Mouse (Mus musculus): ENCODE results near the gene Kiz. TPM values are rescaled to one million over a fixed set of nuclear protein-coding genes. Genes with fewer than 3 reads are reported as not detected.

The Kiz gene
- total and polyA plus RNA-seq, 2 experiments from 2014 or later: 6.9 to 18.6 TPM

DNA sequence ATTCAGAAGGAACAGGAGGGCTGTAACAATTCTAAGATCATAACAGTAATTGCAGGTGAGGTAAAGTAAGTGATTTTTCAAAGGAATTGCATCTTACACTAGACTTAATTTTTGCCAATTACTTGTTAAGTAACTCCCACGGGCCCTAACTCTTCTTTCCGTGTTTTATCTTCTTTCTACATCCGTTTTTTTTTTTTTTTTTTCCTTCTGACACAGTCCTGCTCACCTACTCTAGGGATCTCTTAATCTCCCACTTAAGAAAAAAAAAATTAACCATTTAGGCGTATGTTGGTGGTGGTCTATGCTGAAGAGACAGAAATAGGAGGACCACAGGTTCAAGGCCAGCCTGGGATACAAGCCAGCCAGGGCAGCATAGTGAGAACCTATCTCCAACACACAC lies 1.2 kb downstream of the Kiz start:
- Histone ChIP-seq H3K4me3 (ENCODE audit: low read length) (no peak overlapping the region), H3K36me3 (ENCODE audit: insufficient read depth, low read length) (no peaks in the 10 kb centered on the region), H3K9me3 (ENCODE audit: low read length) (no peaks in the 10 kb centered on the region), H3K4me1 (ENCODE audit: insufficient read depth, low read length) (0 out of 2 replicates have a peak, but pooled peaks cover 4% of the 10 kb centered on the region), H3K27ac (no peak overlapping the region), H3K27me3 (ENCODE audit: insufficient read depth, low read length) (no peaks in the 10 kb centered on the region; the same call in 1 of the 2 replicates), H3K4me2 (ENCODE audit: low read depth, low read length) (peak overlapping the region; percentile 81; the same call in 1 of the 2 replicates), H3K9ac (replicated peaks; ENCODE audit: low read length) (no peak overlapping the region)
- DNase-seq (ENCODE audit: low spot score): no peak
- 75% methylated on average over 4 of the region's 4 CpGs for WGBS
- no peak for ATAC-seq
- no peak for TF ChIP-seq CTCF (IDR thresholded peaks at IDR 0.05; ENCODE audit: low read depth)

DNA sequence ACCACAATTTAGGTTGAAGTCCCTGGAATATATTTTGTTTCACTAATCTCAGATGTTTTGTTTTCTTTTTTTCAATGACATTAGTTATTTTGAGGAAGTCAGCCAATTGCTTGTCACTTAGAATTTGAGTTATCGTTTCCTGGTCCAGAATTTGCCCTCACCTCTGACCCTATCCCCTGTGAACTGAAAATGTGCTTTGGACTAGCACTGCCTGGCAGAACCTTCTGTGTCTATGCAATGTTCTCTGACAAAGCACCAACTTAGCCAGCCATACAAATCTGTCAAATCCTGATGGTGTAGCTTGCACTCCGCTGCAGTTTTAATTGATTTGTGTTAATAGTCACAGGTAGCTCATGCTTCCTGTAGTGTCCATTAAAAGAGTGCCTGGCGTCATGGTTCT lies 10.1 kb downstream of the Kiz start:
- no peaks in the 10 kb centered on the region for H3K4me1 ChIP-seq (ENCODE audit: insufficient read depth, low read length)
- TF ChIP-seq CTCF (IDR thresholded peaks at IDR 0.05; ENCODE audit: low read depth): no peak
- H3K36me3 ChIP-seq (ENCODE audit: insufficient read depth, low read length): no peaks in the 10 kb centered on the region
- no peak overlapping the region for H3K27ac ChIP-seq
- H3K9me3 ChIP-seq (ENCODE audit: low read length): no peaks in the 10 kb centered on the region
- H3K4me2 ChIP-seq (ENCODE audit: low read depth, low read length): no peak overlapping the region
- WGBS: 81% methylated on average over 3 of the region's 3 CpGs
- DNase-seq (ENCODE audit: low spot score) (no peak), ATAC-seq (no peak)
- no peaks in the 10 kb centered on the region for H3K27me3 ChIP-seq (ENCODE audit: insufficient read depth, low read length)
- no peak overlapping the region for H3K4me3 ChIP-seq (ENCODE audit: low read length)
- no peak overlapping the region for H3K9ac ChIP-seq (replicated peaks; ENCODE audit: low read length)

DNA sequence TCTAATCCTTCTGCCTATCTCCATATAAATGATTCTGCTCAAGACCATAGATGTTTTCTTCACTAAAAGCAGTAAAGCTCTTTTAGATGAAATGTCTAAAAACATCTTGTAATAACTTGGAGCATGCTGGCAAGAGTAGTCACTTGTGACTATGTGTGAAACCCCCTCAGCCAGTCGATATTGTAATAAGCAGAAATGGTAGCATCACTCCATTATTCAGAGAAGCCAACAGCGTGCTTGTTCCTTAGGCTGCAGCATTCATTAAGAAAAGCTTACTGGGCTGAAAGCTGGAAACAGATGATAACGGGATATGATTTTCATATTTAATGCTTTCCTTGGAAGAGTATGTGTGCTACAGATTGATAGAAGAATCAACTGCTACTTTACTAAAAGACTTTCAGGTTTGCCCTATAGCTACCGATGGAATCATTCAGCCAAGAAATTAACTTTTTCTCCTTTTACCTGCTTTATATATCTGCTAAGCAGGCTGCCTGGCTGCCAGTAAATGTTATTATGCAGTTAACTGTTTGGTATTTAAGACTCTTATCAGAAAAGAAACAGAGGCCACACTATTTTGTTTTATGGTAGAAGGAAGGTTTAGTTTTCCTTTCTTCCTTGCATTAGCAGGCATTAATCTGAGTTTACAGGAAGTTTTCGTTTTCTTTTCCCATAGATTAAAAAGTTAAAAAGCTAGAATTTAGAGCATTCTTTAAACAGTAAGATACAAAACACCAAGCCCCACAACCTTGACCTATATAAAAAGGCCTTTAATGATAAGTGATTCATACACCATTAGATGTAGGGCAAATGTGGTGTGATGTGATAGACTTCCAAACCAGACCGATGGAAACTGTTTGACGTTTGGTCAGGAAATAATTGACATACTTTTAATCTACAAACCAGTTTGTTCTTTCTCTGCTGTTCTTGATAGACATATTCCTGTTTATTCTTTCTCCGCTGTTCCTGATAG lies 15.9 kb downstream of the Kiz start:
- Histone ChIP-seq H3K9me3 (ENCODE audit: low read length) (no peaks in the 10 kb centered on the region), H3K36me3 (ENCODE audit: insufficient read depth, low read length) (no peaks in the 10 kb centered on the region), H3K4me2 (ENCODE audit: low read depth, low read length) (no peak overlapping the region), H3K27me3 (ENCODE audit: insufficient read depth, low read length) (no peaks in the 10 kb centered on the region), H3K4me1 (ENCODE audit: insufficient read depth, low read length) (no peaks in the 10 kb centered on the region; the same call in 1 of the 2 replicates), H3K4me3 (ENCODE audit: low read length) (no peak overlapping the region), H3K27ac (no peak overlapping the region), H3K9ac (replicated peaks; ENCODE audit: low read length) (no peak overlapping the region)
- no peak for TF ChIP-seq CTCF (IDR thresholded peaks at IDR 0.05; ENCODE audit: low read depth)
- DNase-seq (ENCODE audit: low spot score) (no peak), ATAC-seq (no peak)
- WGBS: 85% methylated on average over 8 of the region's 8 CpGs

DNA sequence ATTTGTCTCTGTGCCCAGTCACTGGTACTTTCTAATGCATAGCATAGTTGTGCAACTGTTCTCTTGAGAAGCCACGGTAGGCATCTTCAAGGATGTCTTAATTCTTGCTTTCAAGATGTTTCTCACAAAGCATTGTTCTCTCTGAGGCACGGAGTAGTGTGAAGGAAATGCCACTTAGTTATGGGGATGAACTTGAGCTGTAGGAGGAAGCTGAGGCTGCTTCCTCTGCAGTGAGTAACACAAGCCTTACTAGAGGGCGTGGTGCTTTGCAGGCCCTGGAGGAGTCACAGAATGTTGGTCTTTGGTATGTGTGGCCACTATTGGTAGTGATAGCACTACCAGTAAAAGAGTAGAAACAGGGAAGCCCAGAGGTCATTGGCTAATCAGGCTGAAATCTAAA lies 17.0 kb downstream of the Kiz start:
- Histone ChIP-seq H3K36me3 (ENCODE audit: insufficient read depth, low read length) (no peaks in the 10 kb centered on the region), H3K4me2 (ENCODE audit: low read depth, low read length) (no peak overlapping the region), H3K9me3 (ENCODE audit: low read length) (no peaks in the 10 kb centered on the region), H3K9ac (replicated peaks; ENCODE audit: low read length) (no peak overlapping the region), H3K27ac (no peak overlapping the region), H3K27me3 (ENCODE audit: insufficient read depth, low read length) (no peaks in the 10 kb centered on the region), H3K4me1 (ENCODE audit: insufficient read depth, low read length) (no peaks in the 10 kb centered on the region; the same call in 1 of the 2 replicates), H3K4me3 (ENCODE audit: low read length) (no peak overlapping the region)
- DNase-seq (ENCODE audit: low spot score): no peak
- no peak for ATAC-seq
- TF ChIP-seq CTCF (IDR thresholded peaks at IDR 0.05; ENCODE audit: low read depth): no peak
- 76% methylated on average over 3 of the region's 3 CpGs for WGBS

DNA sequence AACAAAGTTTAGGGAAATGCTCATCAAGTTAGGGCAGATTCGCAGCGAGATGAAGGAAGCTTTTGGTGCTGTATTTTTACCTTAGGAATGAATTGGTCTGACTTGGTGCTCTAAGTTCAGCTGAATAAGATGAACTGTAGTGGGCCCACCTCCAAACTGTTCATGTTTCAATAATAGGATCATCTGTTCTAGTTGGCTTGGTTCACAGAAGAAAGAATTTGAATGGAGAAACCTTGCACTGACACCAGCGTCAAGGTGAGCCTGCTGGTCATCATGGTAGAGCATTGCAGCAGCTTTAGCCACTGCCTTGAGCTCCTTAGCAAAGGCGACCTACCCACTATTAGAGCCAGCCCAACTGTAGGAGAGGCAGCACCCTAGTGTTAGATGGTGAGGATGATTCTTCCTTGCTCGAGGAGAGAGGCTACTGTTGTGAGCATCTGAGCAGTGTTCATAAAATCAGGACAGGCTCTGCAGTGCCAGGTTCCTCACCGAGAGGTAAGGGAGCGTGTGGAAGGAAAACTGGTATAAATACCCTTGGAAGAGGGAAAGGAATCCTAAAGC lies 18.3 kb downstream of the Kiz start:
- Histone ChIP-seq H3K27ac (no peak overlapping the region), H3K27me3 (ENCODE audit: insufficient read depth, low read length) (no peaks in the 10 kb centered on the region), H3K36me3 (ENCODE audit: insufficient read depth, low read length) (no peaks in the 10 kb centered on the region), H3K4me1 (ENCODE audit: insufficient read depth, low read length) (no peaks in the 10 kb centered on the region; the same call in 1 of the 2 replicates), H3K9me3 (ENCODE audit: low read length) (no peaks in the 10 kb centered on the region), H3K9ac (replicated peaks; ENCODE audit: low read length) (no peak overlapping the region), H3K4me2 (ENCODE audit: low read depth, low read length) (no peak overlapping the region), H3K4me3 (ENCODE audit: low read length) (no peak overlapping the region)
- TF ChIP-seq CTCF (IDR thresholded peaks at IDR 0.05; ENCODE audit: low read depth): no peak
- no peak for DNase-seq (ENCODE audit: low spot score)
- WGBS: 87% methylated on average over 7 of the region's 7 CpGs
- no peak for ATAC-seq

DNA sequence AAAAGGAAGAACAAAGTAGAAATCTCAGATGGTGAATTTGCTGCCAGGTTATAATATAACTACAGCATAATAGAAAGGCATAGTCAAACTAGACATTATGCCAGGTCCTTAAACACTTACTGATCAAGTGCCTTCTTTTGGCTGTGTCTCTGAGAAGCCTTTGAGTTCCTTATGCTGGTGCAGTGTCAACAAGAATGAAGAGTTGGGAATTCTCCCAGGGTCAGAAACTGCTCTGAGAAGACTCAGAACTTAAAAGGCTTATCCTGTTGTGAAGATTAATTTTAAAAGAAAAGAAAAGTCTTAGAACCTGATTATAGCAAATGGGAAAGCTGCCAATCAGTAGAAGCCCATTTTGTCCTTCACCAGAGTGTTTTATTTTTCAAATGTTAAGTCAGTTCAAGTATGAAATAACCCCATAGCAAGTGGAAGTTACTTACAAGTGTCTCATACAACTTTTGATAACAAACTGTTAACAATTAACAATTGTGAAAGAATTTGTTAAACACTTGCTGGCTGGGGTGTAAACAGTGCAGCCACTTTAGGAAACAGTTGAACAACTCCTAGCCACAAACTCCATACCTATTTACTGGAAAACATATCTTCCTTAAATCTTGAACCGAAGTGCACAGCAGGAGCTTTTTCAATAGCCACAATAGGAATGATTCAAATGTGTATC lies 21.9 kb downstream of the Kiz start:
- ATAC-seq (no peak), DNase-seq (ENCODE audit: low spot score) (no peak)
- Histone ChIP-seq H3K36me3 (ENCODE audit: insufficient read depth, low read length) (no peaks in the 10 kb centered on the region), H3K27ac (no peak overlapping the region), H3K4me1 (ENCODE audit: insufficient read depth, low read length) (no peaks in the 10 kb centered on the region; the same call in 1 of the 2 replicates), H3K9ac (replicated peaks; ENCODE audit: low read length) (no peak overlapping the region), H3K27me3 (ENCODE audit: insufficient read depth, low read length) (no peaks in the 10 kb centered on the region), H3K9me3 (ENCODE audit: low read length) (no peaks in the 10 kb centered on the region), H3K4me2 (ENCODE audit: low read depth, low read length) (no peak overlapping the region), H3K4me3 (ENCODE audit: low read length) (no peak overlapping the region)
- TF ChIP-seq CTCF (IDR thresholded peaks at IDR 0.05; ENCODE audit: low read depth): no peak
- 65% methylated on average over 1 of the region's 1 CpGs for WGBS
